Mouse (Mus musculus): ENCODE results near the gene Hist1h2ai. TPM values are rescaled to one million over a fixed set of nuclear protein-coding genes. Genes with fewer than 3 reads are reported as not detected.
A peak's percentile ranks its signal among the peaks of the same experiment; 100 is the strongest.

Gene Hist1h2ai
- total and polyA plus RNA-seq, 3 experiments, result 6.3 to 880 TPM; not detected in 1

- no peak; the same call in 1 of the 2 replicates for TF ChIP-seq HCFC1 (IDR thresholded peaks at IDR 0.05; ENCODE audit: low read depth, low read length)
- TF ChIP-seq SMC3 (IDR thresholded peaks at IDR 0.05; ENCODE audit: low read depth, low read length), result peak; percentile 90
- peak; percentile 10; the same call in 1 of the 2 replicates for TF ChIP-seq ZC3H11A (IDR thresholded peaks at IDR 0.05; ENCODE audit: low read depth, low read length)
- no peak for TF ChIP-seq MAZ (IDR thresholded peaks at IDR 0.05; ENCODE audit: low read depth, low read length)
- TF ChIP-seq NELFE (IDR thresholded peaks at IDR 0.05; ENCODE audit: low read depth, low read length), result no peak
- no peak; the same call in 1 of the 2 replicates for TF ChIP-seq MAX (IDR thresholded peaks at IDR 0.05; ENCODE audit: low read length)
- TF ChIP-seq TCF12 (IDR thresholded peaks at IDR 0.05; ENCODE audit: low read depth, low read length), result no peak
Measured at GRCm38 (mm10) chr13:21714725-21715124, 1.5 kb upstream of the Hist1h2ai start (continued).

GRCm38 (mm10) chr13:21715131-21715863 is 925 bp upstream of the Hist1h2ai start:
- Histone ChIP-seq H3K4me1 (ENCODE audit: control insufficient read depth in 1 of 2, insufficient read depth in 2 of 2) (peaks cover 2 to 26% of the 10 kb centered on the region in 2 experiments; a peak in 2 of 4 replicates), H3K79me2 (replicated peaks; ENCODE audit: control insufficient read depth, extremely low read depth, insufficient read depth, poor library complexity, severe bottlenecking) (no peaks in the 10 kb centered on the region), H3K27me3 (replicated peaks) (peaks cover 3% of the 10 kb centered on the region), H3K9me3 (replicated peaks; ENCODE audit: low read length) (no peaks in the 10 kb centered on the region), H3K4me2 (ENCODE audit: insufficient read depth, low read depth, poor library complexity, severe bottlenecking) (peak overlapping the region; percentile 94), H3K4me3 (replicated peaks in 1 of 3; ENCODE audit: low read depth in 2 of 3, low read length in 2 of 3, poor library complexity in 1 of 3) (peak overlapping the region; percentile 12 to 45 (median 23)), H3K9ac (ENCODE audit: insufficient read depth, low read depth) (peak overlapping the region; percentile 41), H3K27ac (ENCODE audit: insufficient read depth, low read depth) (peak overlapping the region; percentile 81), H3K36me3 (replicated peaks in 1 of 2; ENCODE audit: control insufficient read depth in 1 of 2, insufficient read depth in 1 of 2, low read length in 1 of 2) (no peaks in the 10 kb centered on the region)
- dilution Hi-C loops (cut with MboI; ENCODE audit: extremely low pct_ligation_motif_present, extremely low pct_unique_long_range_greater_than_20kb, low sequenced_read_pairs), result no loop called here
- DNase-seq (ENCODE audit: extremely low read depth), result peak; percentile 68
- in situ Hi-C loops (cut with MboI; ENCODE audit: low pct_ligation_motif_present, low pct_unique_long_range_greater_than_20kb, low sequenced_read_pairs), result loop anchor here (25.0 kb wide), 2 partner anchors 222 to 328 kb away; partner anchors contain the start of gene Zfp184
- TF ChIP-seq CTCF (conservative IDR thresholded peaks at IDR 0.05 in 1 of 2, IDR thresholded peaks at IDR 0.05 in 1 of 2; ENCODE audit: low read depth in 2 of 2, low read length in 2 of 2), result no peak
- TF ChIP-seq ETS1 (conservative IDR thresholded peaks at IDR 0.05; ENCODE audit: low read depth, low read length), result 0 out of 2 replicates have a peak, but pooled peaks have one; percentile 4
- TF ChIP-seq ZNF384 (IDR thresholded peaks at IDR 0.05; ENCODE audit: low read depth, low read length), result no peak
- TF ChIP-seq JUND (conservative IDR thresholded peaks at IDR 0.05; ENCODE audit: low read depth, low read length), result no peak
- no peak for TF ChIP-seq HCFC1 (IDR thresholded peaks at IDR 0.05; ENCODE audit: low read depth, low read length)
- TF ChIP-seq TCF12 (IDR thresholded peaks at IDR 0.05; ENCODE audit: low read depth, low read length), result no peak
- no peak for TF ChIP-seq MAFK (IDR thresholded peaks at IDR 0.05; ENCODE audit: insufficient replicate concordance, low read length)
- no peak for TF ChIP-seq KAT2A (IDR thresholded peaks at IDR 0.05; ENCODE audit: insufficient replicate concordance, low read length)
- no peak for TF ChIP-seq ZKSCAN1 (IDR thresholded peaks at IDR 0.05; ENCODE audit: borderline replicate concordance, low read depth, low read length)
- no peak for TF ChIP-seq USF2 (conservative IDR thresholded peaks at IDR 0.05; ENCODE audit: low read depth, low read length)
- TF ChIP-seq UBTF (IDR thresholded peaks at IDR 0.05; ENCODE audit: low read depth, low read length), result peak; percentile 87; the same call in 1 of the 2 replicates
- TF ChIP-seq MXI1 (IDR thresholded peaks at IDR 0.05; ENCODE audit: low read depth, low read length), result 0 out of 2 replicates have a peak, but pooled peaks have one; percentile 37
- no peak for TF ChIP-seq JUN (IDR thresholded peaks at IDR 0.05; ENCODE audit: insufficient read depth, low read depth, low read length)
- no peak for TF ChIP-seq MAZ (IDR thresholded peaks at IDR 0.05; ENCODE audit: low read depth, low read length)
- TF ChIP-seq PAX5 (IDR thresholded peaks at IDR 0.05; ENCODE audit: low read length), result no peak
- TF ChIP-seq GABPA (IDR thresholded peaks at IDR 0.05; ENCODE audit: insufficient replicate concordance, low read depth, low read length), result no peak
- TF ChIP-seq E2F4 (IDR thresholded peaks at IDR 0.05; ENCODE audit: insufficient replicate concordance, low read depth, low read length), result no peak
- no peak; the same call in 1 of the 2 replicates for TF ChIP-seq MYC (IDR thresholded peaks at IDR 0.05; ENCODE audit: low read depth, low read length)
- peak; percentile 89; the same call in 1 of the 2 replicates for TF ChIP-seq NELFE (IDR thresholded peaks at IDR 0.05; ENCODE audit: low read depth, low read length)
- TF ChIP-seq ZMIZ1 (IDR thresholded peaks at IDR 0.05; ENCODE audit: low read depth, low read length), result peak; percentile 99; the same call in 1 of the 2 replicates
- peak; percentile 2; the same call in 1 of the 2 replicates for TF ChIP-seq BHLHE40 (IDR thresholded peaks at IDR 0.05; ENCODE audit: low read depth, low read length)
- TF ChIP-seq IRF4 (IDR thresholded peaks at IDR 0.05; ENCODE audit: low read depth, low read length), result no peak
- TF ChIP-seq SIN3A (IDR thresholded peaks at IDR 0.05; ENCODE audit: low read length), result 0 out of 2 replicates have a peak, but pooled peaks have one; percentile 30
- TF ChIP-seq POLR2A (IDR thresholded peaks at IDR 0.05; ENCODE audit: low read depth, low read length), result peak; percentile 87
- no peak for TF ChIP-seq CHD2 (IDR thresholded peaks at IDR 0.05; ENCODE audit: low read length)
- no peak; the same call in none of the 2 replicates for TF ChIP-seq MAX (IDR thresholded peaks at IDR 0.05; ENCODE audit: low read length)
- TF ChIP-seq MEF2A (IDR thresholded peaks at IDR 0.05; ENCODE audit: borderline replicate concordance, low read depth, low read length), result no peak
- peak; percentile 73; the same call in 1 of the 2 replicates for TF ChIP-seq CHD1 (IDR thresholded peaks at IDR 0.05; ENCODE audit: low read depth, low read length)
- TF ChIP-seq NRF1 (IDR thresholded peaks at IDR 0.05; ENCODE audit: low read depth, low read length), result peak; percentile 72
- no peak for TF ChIP-seq ELF1 (IDR thresholded peaks at IDR 0.05; ENCODE audit: low read depth, low read length)
- no peak for TF ChIP-seq EP300 (IDR thresholded peaks at IDR 0.05; ENCODE audit: low read length)
- no peak for TF ChIP-seq ZC3H11A (IDR thresholded peaks at IDR 0.05; ENCODE audit: low read depth, low read length)
- no peak for TF ChIP-seq SMC3 (IDR thresholded peaks at IDR 0.05; ENCODE audit: low read depth, low read length)
- no peak for TF ChIP-seq RCOR1 (conservative IDR thresholded peaks at IDR 0.05; ENCODE audit: low read depth, low read length)

Data from CH12.LX (cell line).